In the genomic region with DNA sequence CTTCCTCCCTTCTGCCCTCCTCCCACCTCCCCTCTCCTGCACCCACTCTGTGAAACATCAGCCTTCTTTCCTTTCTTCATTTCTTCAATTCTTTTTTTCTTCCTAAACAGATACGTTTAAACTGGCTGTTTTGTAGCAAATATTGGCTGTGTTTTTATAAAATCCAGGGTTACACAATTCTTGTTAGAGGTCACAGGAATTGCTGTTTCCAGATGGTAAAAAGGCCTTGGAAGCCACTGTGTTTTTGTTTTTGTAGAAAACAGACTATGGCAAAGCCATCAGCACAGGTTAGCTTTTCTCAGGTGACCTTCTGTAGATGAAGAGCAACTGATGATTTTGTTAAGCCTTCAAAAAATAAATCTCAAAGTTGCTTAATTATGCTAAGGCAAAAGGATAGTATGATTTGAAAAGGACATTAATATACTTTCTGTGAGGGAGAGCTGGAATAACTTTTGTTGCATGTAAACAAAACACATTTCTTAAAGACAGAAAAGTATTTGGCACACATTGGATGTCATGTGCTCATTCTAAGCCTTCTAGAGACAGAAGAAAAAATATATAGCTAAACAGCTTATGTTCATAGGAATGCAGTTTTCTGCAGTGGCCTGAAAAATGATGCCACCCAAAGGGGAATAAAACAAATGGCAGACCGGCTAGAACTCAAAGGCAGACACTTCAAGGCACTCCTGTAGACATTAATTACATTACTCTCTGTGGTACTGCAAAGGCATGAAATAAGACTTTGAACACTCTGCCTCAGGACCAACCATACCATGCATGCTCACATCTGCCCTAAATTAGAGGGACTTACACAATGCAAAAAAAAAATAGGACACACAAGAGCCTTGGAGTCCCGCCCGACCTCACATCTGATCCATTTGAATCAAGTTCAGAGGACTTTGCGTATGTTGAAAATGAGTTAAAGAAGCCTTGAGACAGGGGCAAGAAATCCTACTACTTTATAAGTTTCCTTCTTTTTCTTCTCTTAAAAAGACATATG, we compare ENCODE assay signal across 13 mouse cellular contexts.
DNase-seq lines count a peak whose midpoint lies in the region; ATAC-seq and TF ChIP-seq lines count a peak whose summit lies in the region.
"Had no signal": no experiment of that assay in that cellular context is flagged by ENCODE, and none has a peak within 500 bp of the region (broad histone marks: within the 10 kb centered on the region; RNA-seq: fewer than 3 reads in every experiment).

No protein-coding gene starts in this region.

- H3K4me2 ChIP-seq in kidney, embryonic 15.5 days: no peak overlapping the region
- H3K4me2 ChIP-seq in embryonic facial prominence, embryonic 11.5 days (ENCODE audit: low read depth, low read length): no peak overlapping the region
- H3K4me2 ChIP-seq: hindbrain, embryonic 12.5 days; liver, embryonic 11.5 days; midbrain, embryonic 12.5 days had no signal

- H3K27ac ChIP-seq in kidney, embryonic 15.5 days: peak overlapping the region; percentile 45; the same call in 1 of the 2 replicates
- H3K27ac ChIP-seq in kidney, adult 2 months (ENCODE audit: insufficient read depth, low read depth, low read length): no peak overlapping the region
- 0 out of 2 replicates have a peak overlapping the region, but pooled peaks have one; percentile 28 for H3K27ac ChIP-seq in embryonic facial prominence, embryonic 11.5 days (replicated peaks; ENCODE audit: low read depth, low read length)
- H3K27ac ChIP-seq: heart, adult 2 months; hindbrain, embryonic 12.5 days; midbrain, embryonic 12.5 days had no signal

- TF ChIP-seq CTCF in kidney, adult 2 months (conservative IDR thresholded peaks at IDR 0.05; ENCODE audit: insufficient read depth, insufficient read length, low read depth, low read length): no peak

- no peaks in the 10 kb centered on the region for H3K4me1 ChIP-seq in kidney, embryonic 15.5 days
- no peaks in the 10 kb centered on the region for H3K4me1 ChIP-seq in kidney, adult 2 months (ENCODE audit: control insufficient read depth, insufficient read depth, low read length)
- no peaks in the 10 kb centered on the region for H3K4me1 ChIP-seq in embryonic facial prominence, embryonic 11.5 days (ENCODE audit: control insufficient read depth, insufficient read depth, low read length)
- H3K4me1 ChIP-seq: hindbrain, embryonic 12.5 days; midbrain, embryonic 12.5 days had no signal

- no peak for TF ChIP-seq POLR2A in kidney, adult 2 months (IDR thresholded peaks at IDR 0.05; ENCODE audit: low read depth, low read length)

- H3K27me3 ChIP-seq in kidney, embryonic 15.5 days: no peaks in the 10 kb centered on the region
- no peaks in the 10 kb centered on the region for H3K27me3 ChIP-seq in kidney, adult 2 months (replicated peaks; ENCODE audit: control insufficient read depth, insufficient read depth, low read length)
- H3K27me3 ChIP-seq in embryonic facial prominence, embryonic 11.5 days (ENCODE audit: control insufficient read depth, insufficient read depth, low read length): no peaks in the 10 kb centered on the region
- H3K27me3 ChIP-seq: hindbrain, embryonic 12.5 days; midbrain, embryonic 12.5 days had no signal

- WGBS in kidney, embryonic 15.5 days: 57% methylated on average over 5 of the region's 5 CpGs
- 75% methylated on average over 5 of the region's 5 CpGs for WGBS in kidney, adult 2 months
- 36% methylated on average over 5 of the region's 5 CpGs for WGBS in embryonic facial prominence, embryonic 11.5 days

- H3K9me3 ChIP-seq in kidney, embryonic 15.5 days (replicated peaks): no peaks in the 10 kb centered on the region
- H3K9me3 ChIP-seq in embryonic facial prominence, embryonic 11.5 days (replicated peaks; ENCODE audit: control insufficient read depth, low read length): no peaks in the 10 kb centered on the region
- H3K9me3 ChIP-seq: hindbrain, embryonic 12.5 days; midbrain, embryonic 12.5 days had no signal

- ATAC-seq in kidney, embryonic 15.5 days (replicated peaks; ENCODE audit: low FRiP score): no peak
- 0 out of 2 replicates have a peak, but pooled peaks have one; percentile 9 for ATAC-seq in embryonic facial prominence, embryonic 11.5 days (replicated peaks; ENCODE audit: insufficient number of reproducible peaks, low FRiP score, low TSS enrichment, low read depth)

- no peak for DNase-seq in kidney, adult 2 months
- peak; percentile 37 for DNase-seq in adrenal gland, postnatal 14 days
- DNase-seq in embryonic facial prominence, embryonic 11.5 days (ENCODE audit: low spot score): peak; percentile 76
- peak; percentile 4 for DNase-seq in lung, postnatal 14 days
- no peak for DNase-seq in urinary bladder, adult 2 months (ENCODE audit: low spot score)
- no peak for DNase-seq in c-Kit-positive CD71-positive TER-119-positive erythroid progenitor cells, embryonic 14.5 days (ENCODE audit: low spot score)
- DNase-seq: cerebellum, adult 18-20 months; right cerebral cortex, postnatal 25 days had no signal

- no peak overlapping the region for H3K4me3 ChIP-seq in kidney, embryonic 15.5 days (replicated peaks)
- no peak overlapping the region for H3K4me3 ChIP-seq in kidney, adult 2 months (ENCODE audit: insufficient read depth, low read depth, low read length)
- H3K4me3 ChIP-seq in embryonic facial prominence, embryonic 11.5 days (ENCODE audit: low read depth, low read length): no peak overlapping the region
- H3K4me3 ChIP-seq: heart, adult 2 months; hindbrain, embryonic 12.5 days; midbrain, embryonic 12.5 days had no signal

- H3K9ac ChIP-seq in kidney, embryonic 15.5 days: no peak overlapping the region
- no peak overlapping the region for H3K9ac ChIP-seq in embryonic facial prominence, embryonic 11.5 days (replicated peaks; ENCODE audit: low read length)
- H3K9ac ChIP-seq: hindbrain, embryonic 12.5 days; midbrain, embryonic 12.5 days had no signal

- no peaks in the 10 kb centered on the region for H3K36me3 ChIP-seq in kidney, embryonic 15.5 days
- no peaks in the 10 kb centered on the region for H3K36me3 ChIP-seq in kidney, adult 2 months (ENCODE audit: control insufficient read depth, insufficient read depth, low read length)
- H3K36me3 ChIP-seq in embryonic facial prominence, embryonic 11.5 days (replicated peaks; ENCODE audit: control insufficient read depth, insufficient read depth, low read depth, low read length): no peaks in the 10 kb centered on the region
- H3K36me3 ChIP-seq: hindbrain, embryonic 12.5 days; midbrain, embryonic 12.5 days had no signal

Comparison
In these comparisons a context has a peak if more than half of its experiments do, and no peak if none do; other contexts are left out.
1. DNase-seq: peak in adrenal gland, postnatal 14 days (single experiment), embryonic facial prominence, embryonic 11.5 days (single experiment) and lung, postnatal 14 days (single experiment); none in kidney, adult 2 months (single experiment), urinary bladder, adult 2 months (single experiment) and c-Kit-positive CD71-positive TER-119-positive erythroid progenitor cells, embryonic 14.5 days (single experiment).